Mouse (Mus musculus) c-Kit-positive CD71-positive TER-119-positive erythroid progenitor cells, embryonic 14.5 days (primary cell): ENCODE results near the gene Dgcr8.
"Not testable (repeated sequence)": the region's sequence is repeated elsewhere in the genome, so short reads cannot be mapped to it uniquely, and the experiment has no call there.

Experiments
- DNase-seq: peaks from one replicate; pipeline ENCODE4 v3.0.0-alpha.2; 2013; ENCODE audit warnings: low spot score

Dgcr8 gene

DNA sequence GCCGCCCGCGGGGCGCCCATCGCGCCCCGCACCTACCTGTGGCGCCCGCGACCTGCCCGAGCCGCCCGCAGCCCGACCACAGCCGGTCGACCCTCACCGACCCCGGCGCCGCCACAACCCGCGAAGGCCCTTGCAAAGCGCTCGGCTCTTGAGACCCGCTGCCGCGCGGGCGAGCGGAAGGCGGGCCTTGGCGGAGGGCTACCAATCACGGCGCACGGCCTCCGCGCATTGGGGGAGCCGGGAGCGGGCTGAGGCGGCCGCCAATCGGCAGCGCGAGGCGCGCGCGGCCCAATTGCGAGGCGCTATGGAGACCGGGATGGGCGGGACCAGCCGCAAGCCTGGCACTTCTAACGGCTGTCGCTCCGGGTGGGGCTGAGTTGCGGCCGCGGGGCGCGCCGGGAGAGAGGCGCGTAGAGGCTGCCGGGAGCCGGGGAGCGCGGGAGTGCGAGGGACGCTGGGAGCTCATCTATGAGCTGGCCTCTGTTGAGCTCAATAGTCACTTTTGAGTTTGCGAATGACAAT, at the start of gene Dgcr8:
Dgcr8 (minus strand) TSS at position 180 of the 522 bp plus-strand sequence.
- peak; percentile 97 for DNase-seq

DNA sequence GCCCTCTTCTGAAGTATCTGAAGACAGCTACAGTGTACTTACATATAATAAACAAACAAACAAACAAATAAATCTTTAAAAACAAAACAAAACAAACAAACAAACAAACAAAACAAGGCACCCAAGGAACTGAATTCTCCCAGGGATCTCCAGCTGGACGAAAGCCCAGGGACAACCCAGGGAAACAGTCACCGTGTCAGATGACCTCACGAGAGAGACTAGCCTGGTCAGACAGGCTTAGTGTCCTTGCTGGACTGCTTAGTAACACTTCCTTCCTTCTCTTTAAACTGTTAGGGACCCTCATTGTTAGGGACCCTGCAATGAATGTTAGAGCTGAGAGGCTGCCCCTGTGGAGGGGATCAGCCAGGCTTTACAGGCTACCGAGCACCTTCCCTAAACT, 48.2 kb upstream of the Dgcr8 start:
- DNase-seq, result no peak

DNA sequence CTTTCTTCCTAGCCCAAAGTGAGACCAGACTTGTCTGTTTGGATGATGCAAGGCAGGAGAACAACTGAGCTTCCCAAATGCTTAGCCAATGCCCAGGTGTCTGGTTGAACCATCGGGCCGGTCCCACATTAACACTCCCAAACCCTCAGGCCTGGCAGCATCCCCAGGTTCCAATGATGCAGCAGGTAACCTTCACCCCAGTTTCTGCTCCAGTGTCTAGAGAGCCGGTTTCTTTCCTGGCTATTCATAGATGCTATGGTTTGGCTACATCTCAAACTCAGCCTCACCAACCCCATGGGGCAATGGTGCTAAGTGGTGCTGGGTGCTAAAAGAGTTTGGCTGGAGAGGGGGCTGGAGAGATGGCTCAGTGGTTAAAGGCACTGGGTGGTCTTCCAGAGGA, 46.9 kb upstream of the Dgcr8 start:
- DNase-seq, result no peak

DNA sequence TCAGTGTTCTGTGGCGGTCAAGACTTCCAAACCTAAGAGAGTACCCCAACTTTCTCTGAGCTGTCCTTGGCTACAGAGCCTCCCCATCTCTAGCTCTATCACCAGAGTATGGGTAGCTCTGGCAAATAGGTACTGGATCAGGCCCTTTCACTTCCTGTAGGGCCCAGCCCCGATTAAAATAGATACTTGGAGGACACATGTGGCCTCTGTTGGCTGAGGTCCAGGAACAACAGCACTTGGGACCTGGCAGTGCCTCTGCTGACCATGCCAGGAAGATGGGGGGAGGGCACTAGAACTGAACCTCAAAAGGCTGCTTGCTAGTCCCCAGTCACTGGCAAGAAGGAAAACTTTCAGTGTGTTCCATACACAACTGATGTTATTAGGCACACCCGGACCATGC, 44.9 kb upstream of the Dgcr8 start:
- DNase-seq, result no peak

DNA sequence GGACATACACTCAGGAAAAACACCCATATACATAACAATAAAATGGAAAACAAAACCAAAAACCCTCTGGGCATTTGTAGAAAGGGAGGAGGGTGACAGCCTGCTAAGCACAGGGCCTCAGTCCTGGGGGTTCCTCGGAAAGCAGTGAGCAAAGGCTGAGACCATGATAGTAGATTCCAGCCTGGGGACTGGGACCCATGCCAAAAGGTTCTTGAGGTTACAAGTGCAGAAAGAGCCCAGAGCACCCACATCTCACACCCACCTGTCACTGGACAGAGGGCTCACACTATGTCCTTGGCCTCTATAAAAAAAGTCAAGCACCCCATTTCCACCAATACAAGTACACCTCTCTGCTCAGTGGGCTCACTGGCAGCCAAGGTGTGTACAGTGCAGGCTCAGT, 39.5 kb upstream of the Dgcr8 start:
- DNase-seq, result no peak

DNA sequence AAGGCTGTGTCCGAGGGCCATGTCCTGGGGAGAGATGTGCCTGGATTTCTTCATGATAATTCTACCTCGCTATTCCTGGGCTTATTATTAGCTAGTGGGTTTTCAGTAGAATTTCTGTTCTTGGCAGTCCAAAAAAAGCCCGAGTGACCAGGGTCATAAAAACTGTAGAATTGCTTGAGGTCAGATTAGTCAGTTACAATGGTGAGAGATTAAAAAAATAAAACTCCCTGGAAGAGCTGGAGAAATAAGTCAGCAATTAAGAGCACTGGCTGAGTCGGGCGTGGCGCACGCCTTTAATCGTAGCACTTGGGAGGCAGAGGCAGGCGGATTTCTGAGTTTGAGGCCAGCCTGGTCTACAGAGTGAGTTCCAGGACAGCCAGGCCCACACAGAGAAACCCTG, 38.9 kb upstream of the Dgcr8 start:
- DNase-seq, result no peak

DNA sequence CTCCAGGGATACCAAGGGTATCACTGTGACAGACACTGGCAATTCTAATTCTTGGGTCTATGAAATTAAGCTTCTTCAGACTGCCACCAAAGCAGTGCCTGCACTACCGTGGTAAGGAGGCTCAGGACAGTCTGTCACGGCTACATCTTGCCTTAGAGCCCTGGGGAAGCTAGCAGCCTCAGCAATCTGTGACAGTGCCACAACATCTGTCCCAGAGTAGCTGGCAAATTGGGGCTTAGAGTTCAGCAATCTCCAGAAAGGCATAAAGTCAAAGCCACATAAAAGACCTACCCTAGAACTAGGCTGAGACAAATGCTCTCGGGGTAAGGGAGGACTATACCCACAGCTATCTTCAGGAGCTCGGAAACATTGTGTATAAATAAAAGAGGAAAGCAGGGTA, 36.7 kb upstream of the Dgcr8 start:
- no peak for DNase-seq

DNA sequence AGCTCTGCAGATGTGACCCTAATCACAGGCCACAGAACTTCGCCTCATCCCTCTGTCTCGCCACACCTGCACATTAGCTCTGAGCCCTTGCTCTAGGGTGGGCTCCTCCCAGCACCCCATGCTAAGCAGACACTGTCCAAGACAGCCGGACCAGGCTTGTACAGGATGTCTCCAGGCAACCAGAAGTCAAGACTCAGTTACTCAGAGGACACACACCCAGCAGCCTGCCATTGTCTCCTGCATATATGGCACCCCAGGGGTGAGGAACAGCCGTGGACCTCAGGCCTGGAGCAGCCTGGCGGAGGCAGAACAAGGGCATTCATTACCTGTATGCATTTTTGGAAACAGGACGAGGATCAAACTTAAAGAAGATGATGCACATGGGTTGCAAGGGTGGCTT, 35.0 kb upstream of the Dgcr8 start:
- DNase-seq, result no peak

DNA sequence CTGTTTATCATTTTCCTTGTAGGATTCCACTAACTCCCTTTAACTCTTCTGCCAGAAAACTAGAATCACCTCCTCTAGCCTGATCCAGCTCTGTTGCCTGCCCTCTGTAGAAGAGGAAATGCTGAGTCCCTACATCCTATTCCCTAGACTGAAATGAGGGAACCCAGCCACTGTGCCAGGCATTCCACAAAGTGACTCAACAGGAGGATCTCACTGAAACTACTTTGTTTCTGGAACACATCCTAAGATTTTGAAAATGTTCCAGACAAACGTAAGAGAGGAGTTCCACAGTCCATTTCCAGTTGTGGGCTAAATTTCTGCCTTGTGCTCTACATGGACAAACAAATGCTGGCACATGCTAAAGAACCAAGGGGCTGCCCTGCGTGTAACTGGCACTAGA, 34.4 kb upstream of the Dgcr8 start:
- no peak for DNase-seq

DNA sequence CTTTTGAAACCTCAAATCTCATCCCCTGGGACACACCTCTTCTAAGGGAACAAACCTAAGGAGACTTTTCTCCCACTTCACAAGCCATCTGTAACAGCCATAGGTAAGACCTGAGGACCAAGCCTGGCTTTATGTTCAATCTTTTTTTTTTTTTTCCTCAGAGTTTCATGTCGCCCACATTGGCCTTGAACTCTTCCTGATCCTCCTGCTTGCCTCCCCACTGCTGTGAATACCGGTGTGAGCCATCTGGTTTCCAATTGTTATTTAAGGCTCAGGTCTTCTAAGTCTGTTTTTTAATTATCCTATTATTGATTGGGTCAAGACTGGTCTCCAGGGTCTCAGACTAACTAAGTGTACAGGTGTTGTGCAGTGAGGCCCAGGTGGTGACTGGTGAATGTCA, 32.4 kb upstream of the Dgcr8 start:
- DNase-seq, result no peak

DNA sequence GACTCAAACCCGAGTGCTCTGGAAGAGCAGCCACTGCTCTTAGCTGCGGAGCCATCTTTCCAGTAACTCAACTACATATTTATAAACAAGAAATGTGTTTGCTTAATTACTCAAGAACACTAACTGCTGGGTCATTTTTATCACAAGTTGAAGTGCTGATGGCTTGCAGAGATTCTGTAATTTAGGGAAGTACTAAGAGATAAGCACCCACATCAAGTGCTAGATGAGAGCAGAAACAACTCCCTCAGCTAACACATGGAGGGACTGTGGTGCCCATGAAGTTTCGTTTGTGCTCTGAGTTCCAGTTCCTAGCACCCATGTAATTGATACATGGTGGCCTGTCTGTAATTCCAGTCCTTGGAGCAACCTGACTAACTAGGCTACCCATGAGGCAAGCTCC, 29.9 kb upstream of the Dgcr8 start:
- no peak for DNase-seq

DNA sequence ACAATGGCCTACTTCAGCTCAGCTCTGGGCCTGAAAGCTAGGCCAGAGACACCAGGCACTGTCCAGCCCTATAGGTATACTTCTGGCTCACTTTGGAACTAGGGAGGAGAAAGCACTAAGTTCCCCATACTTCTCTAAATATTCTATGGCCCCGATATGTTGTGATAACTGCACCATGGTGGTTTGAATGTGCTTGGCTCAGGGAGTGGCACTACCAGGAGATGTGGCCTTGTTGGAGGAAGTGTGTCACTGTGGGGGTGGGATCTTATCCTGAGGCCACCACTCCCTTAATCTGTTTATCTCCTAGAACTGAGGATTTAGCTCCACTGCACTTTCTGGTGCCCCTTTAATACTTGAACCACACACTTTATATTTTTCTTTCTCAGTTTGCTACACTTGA, 19.1 kb upstream of the Dgcr8 start:
- no peak for DNase-seq

DNA sequence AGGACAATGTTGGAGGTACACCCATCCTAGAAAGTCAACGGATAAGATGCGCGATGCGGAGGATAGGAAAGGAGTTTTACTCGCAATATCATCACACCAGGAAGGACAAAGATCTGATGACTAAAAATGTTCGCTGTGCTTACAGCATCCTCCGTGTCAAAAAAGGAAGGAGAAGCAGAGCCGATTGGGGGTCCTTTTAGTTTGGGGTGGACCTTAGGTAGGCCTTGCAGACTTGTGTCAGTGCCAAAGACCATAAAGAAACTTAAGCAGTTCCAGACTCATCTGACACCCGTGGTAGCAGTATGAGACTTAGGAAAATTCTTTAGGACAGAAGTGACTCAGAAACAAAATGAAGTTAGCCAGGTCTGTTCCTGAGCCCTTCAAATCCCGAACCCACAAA, 568 bp upstream of the Dgcr8 start:
- not testable (repeated sequence) for DNase-seq

DNA sequence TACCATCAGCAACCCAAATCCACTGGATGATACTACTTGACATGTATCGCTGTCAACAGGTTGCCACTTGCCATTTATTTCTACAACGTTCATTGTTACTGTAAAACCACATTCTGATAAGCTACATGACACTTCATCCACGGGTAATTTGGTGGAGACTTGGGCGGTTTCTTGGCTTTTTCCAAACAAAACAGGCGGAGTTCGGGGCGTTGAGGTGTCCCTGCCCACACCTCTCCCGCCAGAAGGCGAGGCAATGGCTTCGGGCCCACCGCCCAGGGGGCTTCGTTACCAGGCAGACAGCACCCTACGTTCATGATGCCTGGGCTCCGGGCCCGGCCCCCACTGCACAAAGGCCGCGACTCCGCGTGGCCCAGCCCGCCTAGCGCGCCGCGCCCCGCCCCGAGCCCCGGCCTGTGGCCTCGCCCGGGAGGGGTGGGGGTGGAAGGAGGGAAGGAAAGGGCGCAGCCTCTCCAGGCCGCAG, 425 bp downstream of the Dgcr8 start:
- peak; percentile 66 for DNase-seq

DNA sequence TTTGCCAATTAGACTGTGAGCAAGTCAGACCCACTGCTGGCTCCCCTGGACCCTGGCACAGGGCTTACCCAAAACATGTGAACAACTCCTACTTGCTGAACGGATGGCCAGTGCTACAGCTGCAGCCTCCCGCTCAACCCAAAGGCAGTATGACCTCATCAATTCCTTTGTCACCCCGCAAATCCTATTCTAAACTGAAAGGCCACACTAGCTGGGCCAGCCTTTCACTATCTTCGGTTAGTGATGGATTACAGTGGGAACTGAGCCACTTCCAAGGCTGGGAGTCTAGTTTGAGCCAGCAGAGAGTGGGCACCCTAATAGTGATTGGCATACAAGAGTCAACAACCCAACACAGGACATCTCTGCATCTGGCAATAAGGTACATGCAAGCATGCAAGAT, 880 bp downstream of the Dgcr8 start:
- peak; percentile 19 for DNase-seq

DNA sequence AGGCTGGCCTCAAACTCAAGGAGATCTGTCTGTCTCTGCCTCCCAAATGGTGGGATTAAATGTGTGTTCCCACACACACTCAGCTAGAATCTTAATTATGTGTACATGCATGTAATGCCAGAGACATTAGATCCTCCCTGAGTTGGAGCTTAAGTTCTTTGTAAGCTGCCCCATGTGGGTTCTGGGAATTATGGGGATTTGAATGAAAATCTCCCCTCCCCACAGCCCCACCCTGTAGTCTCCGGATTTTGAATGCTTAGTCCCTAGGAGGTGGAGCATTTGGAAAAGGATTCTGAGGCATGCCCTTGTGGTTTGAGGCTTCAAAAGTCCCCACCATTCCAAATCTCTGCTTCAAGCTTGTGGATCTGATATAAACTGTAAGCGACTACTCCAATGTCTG, 13.9 kb downstream of the Dgcr8 start:
- no peak for DNase-seq

DNA sequence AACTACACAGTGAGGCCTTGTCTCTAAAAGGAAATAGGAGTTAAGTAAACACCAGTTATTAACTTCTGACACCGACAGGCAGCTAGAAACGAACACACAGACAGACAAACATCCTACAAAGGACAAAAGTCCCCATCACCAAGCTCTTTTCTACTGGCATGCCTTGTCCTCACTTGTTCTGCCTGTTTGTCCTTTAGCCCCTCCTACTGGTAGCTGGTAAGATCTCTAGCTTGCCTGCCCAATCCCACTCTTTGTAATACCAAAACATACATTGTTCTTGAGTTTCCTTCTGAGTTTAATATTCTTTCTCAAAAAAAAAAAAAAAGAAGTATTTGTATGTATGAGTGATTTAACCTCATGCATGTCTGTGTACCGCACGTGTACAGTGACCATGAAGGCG, 20.9 kb downstream of the Dgcr8 start:
- no peak for DNase-seq

DNA sequence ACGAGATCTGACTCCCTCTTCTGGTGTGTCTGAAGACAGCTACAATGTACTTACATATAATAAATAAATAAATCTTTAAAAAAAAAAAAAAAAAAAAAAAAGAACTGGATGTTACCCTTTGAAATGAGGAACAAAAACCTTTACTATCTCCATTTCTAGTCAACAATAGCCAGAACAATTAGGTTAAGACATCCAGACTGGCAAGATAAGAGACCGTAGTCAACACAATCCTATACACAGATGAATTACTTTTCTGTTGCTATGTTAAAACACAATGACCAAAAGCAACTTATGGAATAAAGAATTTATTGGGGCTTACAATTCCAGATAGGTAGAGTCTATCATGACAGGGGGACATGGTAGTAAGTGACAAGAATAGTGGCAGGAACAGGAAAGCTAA, 24.0 kb downstream of the Dgcr8 start:
- DNase-seq, result no peak

DNA sequence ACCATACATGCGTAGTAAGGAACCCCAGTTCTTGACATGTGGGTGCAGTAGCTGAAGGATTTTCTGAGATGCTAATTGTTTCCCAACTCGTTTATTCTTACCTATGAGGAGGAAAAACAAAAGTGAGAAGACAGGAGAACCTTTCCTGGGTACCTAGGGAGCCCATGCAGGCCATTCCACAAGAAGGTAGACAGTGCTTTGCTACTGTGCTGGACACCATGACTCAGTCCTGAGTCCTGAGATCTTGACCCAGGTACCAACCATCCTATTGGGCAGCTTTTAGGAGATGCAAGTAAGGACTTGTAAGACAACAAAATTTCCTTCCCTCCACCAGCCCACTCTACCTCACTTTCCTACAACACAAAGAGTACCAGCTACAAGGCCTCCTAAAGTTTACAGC, 30.8 kb downstream of the Dgcr8 start, which contains the start of gene Gm49776:
Gm49776 (minus strand) TSS at position 101 of the 400 bp plus-strand sequence.
- DNase-seq, result no peak

DNA sequence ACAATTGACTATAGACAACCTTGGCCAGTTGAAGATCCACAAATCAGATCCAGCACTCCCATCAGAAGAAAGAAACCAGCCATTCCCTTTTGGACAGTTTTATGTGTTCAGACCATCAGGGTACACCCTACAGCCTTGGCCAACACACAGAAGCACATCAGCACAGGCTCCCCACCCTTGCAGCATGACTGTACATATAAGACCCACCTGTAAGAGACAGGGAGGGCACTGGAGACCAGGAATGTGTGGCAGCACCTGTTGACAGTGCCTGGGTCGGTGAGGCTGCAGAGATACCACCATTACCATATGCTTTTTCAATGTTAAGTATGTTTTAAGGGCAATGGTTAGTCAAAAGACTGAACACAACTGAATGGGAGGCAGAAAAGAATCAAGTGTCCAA, 35.2 kb downstream of the Dgcr8 start:
- DNase-seq, result no peak

DNA sequence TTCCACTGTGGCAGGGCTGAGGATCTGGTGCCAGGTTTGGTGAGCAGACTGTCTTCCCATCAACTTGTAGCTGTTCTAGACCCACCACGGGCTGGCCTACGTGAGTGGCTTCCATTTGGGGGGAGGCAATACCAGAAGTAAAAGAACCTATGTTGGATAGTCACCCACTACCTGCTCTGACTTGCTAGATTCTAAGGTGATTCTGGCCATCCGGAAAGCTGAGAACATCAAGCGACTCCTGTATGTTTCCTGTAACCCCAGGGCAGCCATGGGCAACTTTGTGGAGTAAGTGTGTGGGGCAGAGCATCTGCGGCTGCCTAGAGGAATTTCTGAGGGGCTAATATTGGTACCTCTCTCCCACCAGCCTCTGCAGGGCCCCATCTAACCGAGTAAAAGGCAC, 36.3 kb downstream of the Dgcr8 start:
- DNase-seq, result no peak

DNA sequence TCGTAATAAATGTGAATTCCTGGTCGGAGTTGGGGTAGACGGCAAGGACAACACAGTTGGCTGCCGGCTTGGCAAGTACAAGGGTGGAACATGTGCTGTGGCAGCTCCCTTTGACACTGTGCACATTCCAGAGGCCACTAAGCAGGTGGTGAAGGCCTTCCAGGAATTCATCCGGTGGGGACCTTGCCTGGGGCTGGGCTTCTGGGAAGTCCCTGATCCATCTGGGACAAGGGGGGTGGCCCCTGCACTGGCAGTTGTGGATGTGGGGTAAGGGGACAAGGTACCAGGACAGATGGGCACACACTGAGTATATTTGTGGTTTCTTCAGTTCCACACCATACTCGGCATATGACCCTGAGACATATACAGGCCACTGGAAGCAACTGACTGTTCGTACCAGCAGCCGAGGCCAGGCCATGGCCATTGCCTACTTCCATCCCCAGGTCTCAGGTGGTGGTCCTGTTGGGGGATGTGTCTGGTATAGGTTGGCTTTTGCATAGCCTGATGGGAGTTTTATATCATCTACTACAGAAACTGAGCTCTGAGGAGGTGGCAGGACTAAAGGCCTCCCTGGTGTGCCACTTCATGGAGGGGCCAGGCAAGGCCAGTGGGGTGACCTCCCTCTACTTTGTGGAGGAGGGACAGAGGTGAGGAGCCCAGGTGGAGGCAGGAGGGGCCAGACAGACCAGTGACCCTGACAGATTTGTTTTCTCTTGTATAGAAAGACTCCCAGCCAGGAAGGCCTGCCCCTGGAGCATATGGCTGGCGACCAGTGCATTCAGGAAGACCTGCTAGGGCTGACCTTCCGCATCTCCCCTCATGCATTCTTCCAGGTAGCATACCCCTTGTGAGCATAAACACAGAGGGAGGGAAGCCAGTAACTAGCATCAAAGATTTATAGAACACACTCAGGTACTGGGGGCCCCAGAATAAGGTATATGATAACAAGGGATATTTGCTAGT, 37.9 kb downstream of the Dgcr8 start:
- no peak for DNase-seq

DNA sequence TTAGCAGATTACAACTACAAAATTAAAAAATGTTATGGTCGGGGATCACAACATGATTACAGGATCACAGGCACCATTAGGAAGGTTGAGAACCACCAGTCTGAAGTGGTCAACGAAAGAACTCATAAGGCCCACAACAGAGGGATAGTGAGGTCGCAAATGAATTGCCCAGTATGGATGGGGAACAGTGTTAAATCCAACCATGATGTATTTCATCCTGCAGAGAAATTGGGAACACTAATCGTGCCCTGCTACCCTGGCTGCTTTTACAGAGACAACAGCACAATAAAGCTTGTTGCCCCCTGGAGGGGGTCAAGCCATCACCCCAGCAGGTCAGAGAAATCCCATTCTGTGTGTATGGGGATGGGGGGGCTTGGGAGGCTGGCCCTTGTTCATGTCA, 38.8 kb downstream of the Dgcr8 start:
- no peak for DNase-seq
